Mouse (Mus musculus) E14TG2a.4 (cell line): Measurements from ENCODE around the gene Sdsl.
A peak's percentile ranks its signal among the peaks of the same experiment; 100 is the strongest.

Experiments used
- H3K27me3 ChIP-seq: 2 replicates; pipeline ENCODE4 v1.6.1; 2014; ENCODE audit warnings: low read length, control low read depth; ENCODE audit not compliant: insufficient read depth
- H3K36me3 ChIP-seq: 2 replicates; pipeline ENCODE4 v1.6.1; 2014; ENCODE audit warnings: low read length, control low read depth; ENCODE audit not compliant: insufficient read depth
- H3K4me1 ChIP-seq: replicated peaks from 2 replicates; pipeline ENCODE4 v1.6.1; 2014; ENCODE audit warnings: low read depth, low read length, control low read depth
- H3K4me3 ChIP-seq: replicated peaks from 2 replicates; pipeline ENCODE4 v1.5.1; 2014; ENCODE audit warnings: mild to moderate bottlenecking, low read length
- H3K9me3 ChIP-seq: 2 replicates; pipeline ENCODE4 v1.6.1; 2014; ENCODE audit warnings: low read length, control low read depth
- CTCF ChIP-seq: conservative IDR thresholded peaks from 2 replicates; pipeline ENCODE4 v1.5.1; 2014; ENCODE audit warnings: low read length
- NANOG ChIP-seq: IDR thresholded peaks from 2 replicates; pipeline ENCODE4 v1.6.1; 2014; ENCODE audit warnings: borderline replicate concordance, low read length, mixed read lengths
- POU5F1 ChIP-seq: IDR thresholded peaks from 2 replicates; pipeline ENCODE4 v1.6.1; 2014; ENCODE audit warnings: low read length, borderline replicate concordance

Gene Sdsl

GRCm38 (mm10) chr5:120472770-120473169 lies at the start of gene Sdsl:
Sdsl (minus strand) TSS chr5:120472810.
- Histone ChIP-seq H3K36me3 (no peaks in the 10 kb centered on the region), H3K27me3 (peaks cover 19% of the 10 kb centered on the region), H3K4me3 (no peak within 1 kb of the TSS), H3K4me1 (peaks cover 23% of the 10 kb centered on the region), H3K9me3 (no peaks in the 10 kb centered on the region)
- no peak for TF ChIP-seq NANOG
- TF ChIP-seq CTCF: no peak
- no peak for TF ChIP-seq POU5F1

- H3K36me3 ChIP-seq: peaks cover 40% of the 10 kb centered on the region
- no peaks in the 10 kb centered on the region for H3K27me3 ChIP-seq
- H3K9me3 ChIP-seq: no peaks in the 10 kb centered on the region
- TF ChIP-seq POU5F1 (no peak), NANOG (no peak), CTCF (no peak)
- peaks cover 69% of the 10 kb centered on the region for H3K4me1 ChIP-seq
- no peak overlapping the region for H3K4me3 ChIP-seq
Measured at GRCm38 (mm10) chr5:120517552-120517951, 44.9 kb upstream of the Sdsl start.

DNA sequence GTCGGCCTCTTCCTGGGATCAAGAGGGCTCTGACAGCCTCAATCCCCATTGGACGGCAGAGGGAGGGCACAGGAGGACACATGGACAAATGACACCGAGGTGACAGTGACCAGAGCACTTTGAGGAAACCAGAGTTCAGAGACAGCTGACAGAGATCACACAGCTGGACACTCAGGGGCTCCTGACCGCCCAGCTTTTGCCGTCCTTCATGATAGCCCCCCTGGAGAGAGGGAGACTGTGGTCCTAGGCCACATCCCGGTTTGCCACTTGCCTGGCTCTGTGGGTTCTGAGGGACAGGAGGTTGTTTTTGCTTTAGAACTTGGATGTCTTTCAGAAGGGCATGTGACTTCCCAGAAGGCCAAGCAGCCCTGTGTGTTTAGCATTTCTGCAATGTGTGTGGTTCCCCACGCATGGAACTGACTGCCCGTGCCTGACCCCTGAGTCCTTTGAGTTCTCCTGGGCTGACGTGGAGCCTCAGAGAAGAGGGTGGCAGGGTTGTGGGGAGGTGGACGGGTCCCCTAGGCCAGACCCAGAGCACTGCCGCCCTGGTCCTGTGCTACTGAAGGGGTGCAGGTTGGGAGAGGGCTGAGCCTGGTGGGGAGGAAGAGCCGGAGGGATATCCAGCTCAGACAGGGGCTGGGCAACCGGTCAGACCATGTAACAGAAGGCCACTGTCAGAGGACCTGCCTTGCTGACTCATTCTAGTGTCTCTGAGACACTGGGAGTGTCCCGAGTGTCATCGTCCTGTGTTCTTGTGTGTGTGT lies 43.8 kb upstream of the Sdsl start:
- 0 out of 2 replicates have a peak overlapping the region, but pooled peaks have one; percentile 13 for H3K4me3 ChIP-seq
- H3K9me3 ChIP-seq: no peaks in the 10 kb centered on the region
- H3K36me3 ChIP-seq: peaks cover 28% of the 10 kb centered on the region
- TF ChIP-seq CTCF: no peak
- TF ChIP-seq NANOG: no peak
- TF ChIP-seq POU5F1: no peak
- H3K27me3 ChIP-seq: peaks cover 4% of the 10 kb centered on the region; the same call in 1 of the 2 replicates
- peaks cover 80% of the 10 kb centered on the region for H3K4me1 ChIP-seq

- Histone ChIP-seq H3K27me3 (peaks cover 4% of the 10 kb centered on the region; the same call in 1 of the 2 replicates), H3K4me3 (peak overlapping the region; percentile 85; the same call in 1 of the 2 replicates), H3K4me1 (peaks cover 85% of the 10 kb centered on the region), H3K9me3 (no peaks in the 10 kb centered on the region), H3K36me3 (peaks cover 19% of the 10 kb centered on the region)
- TF ChIP-seq POU5F1: no peak
- no peak for TF ChIP-seq CTCF
Measured at GRCm38 (mm10) chr5:120515451-120515850, 42.8 kb upstream of the Sdsl start.

DNA sequence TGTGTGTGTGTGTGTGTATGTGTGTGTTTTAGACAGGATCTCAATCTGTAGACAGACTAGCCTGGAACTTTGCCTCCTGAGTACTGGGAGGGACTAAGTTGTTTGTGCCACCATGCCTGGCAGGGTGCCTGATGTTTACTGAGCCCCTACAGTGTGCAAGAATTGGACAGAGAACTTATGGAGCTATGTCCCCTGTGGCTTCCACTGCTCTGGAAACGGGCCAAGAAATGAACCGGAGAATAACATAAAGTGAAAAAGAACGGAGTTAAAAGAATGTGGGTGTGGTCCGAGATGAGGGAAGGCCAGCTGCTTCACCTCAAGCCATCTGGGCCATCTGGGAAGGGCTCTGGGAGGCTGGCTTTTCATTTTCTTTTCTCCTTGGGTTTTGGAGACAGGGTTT lies 42.1 kb upstream of the Sdsl start:
- Histone ChIP-seq H3K36me3 (peaks cover 12% of the 10 kb centered on the region), H3K4me3 (peak overlapping the region; percentile 85; the same call in 1 of the 2 replicates), H3K9me3 (no peaks in the 10 kb centered on the region), H3K27me3 (peaks cover 4% of the 10 kb centered on the region; the same call in 1 of the 2 replicates), H3K4me1 (peaks cover 84% of the 10 kb centered on the region)
- TF ChIP-seq NANOG (no peak), CTCF (no peak), POU5F1 (no peak)

DNA sequence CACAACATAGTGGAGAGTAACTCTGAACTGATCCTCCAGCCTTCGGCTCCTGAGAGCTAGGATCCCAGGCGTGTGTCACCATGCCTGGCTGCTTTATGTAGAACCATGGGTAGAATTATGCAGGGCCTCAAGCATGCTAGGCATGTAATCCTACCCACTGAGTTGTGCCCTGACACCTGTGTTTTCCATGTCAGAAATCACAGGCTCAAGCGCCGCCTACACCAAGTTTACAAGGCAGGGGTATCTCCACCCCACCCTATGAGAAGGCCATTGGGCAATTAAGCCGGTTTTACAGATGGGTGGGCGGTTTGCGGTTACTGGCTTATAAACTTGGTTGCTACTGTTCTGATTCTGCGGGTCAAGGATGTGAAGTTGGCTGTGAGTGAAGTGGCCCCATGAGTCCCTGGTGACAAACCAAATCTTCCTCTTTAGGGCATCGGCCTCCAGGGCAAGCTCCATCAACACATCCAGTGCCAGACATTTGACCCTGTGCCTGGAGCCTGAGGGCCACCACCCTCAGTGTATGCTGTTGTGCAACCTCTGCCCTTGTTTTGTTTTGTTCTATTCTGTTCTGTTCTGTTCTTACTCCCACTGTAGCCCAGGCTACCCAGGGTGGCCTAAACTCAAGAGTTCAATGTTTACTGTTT lies 41.5 kb upstream of the Sdsl start:
- Histone ChIP-seq H3K4me3 (peak overlapping the region; percentile 85), H3K27me3 (peaks cover 4% of the 10 kb centered on the region; the same call in 1 of the 2 replicates), H3K9me3 (no peaks in the 10 kb centered on the region), H3K36me3 (peaks cover 8% of the 10 kb centered on the region), H3K4me1 (peaks cover 80% of the 10 kb centered on the region)
- no peak for TF ChIP-seq CTCF
- TF ChIP-seq NANOG: no peak
- TF ChIP-seq POU5F1: no peak

- Histone ChIP-seq H3K27me3 (peaks cover 12% of the 10 kb centered on the region; the same call in 1 of the 2 replicates), H3K4me1 (peaks cover 77% of the 10 kb centered on the region), H3K9me3 (no peaks in the 10 kb centered on the region)
Measured at GRCm38 (mm10) chr5:120512911-120513555, 40.4 kb upstream of the Sdsl start.

GRCm38 (mm10) chr5:120511643-120512220 lies 39.1 kb upstream of the Sdsl start:
- H3K27me3 ChIP-seq: peaks cover 12% of the 10 kb centered on the region; the same call in 1 of the 2 replicates
- no peaks in the 10 kb centered on the region for H3K9me3 ChIP-seq
- TF ChIP-seq CTCF: no peak
- no peak for TF ChIP-seq NANOG
- TF ChIP-seq POU5F1: no peak
- peaks cover 69% of the 10 kb centered on the region for H3K4me1 ChIP-seq
- H3K4me3 ChIP-seq: peak overlapping the region; percentile 85
- H3K36me3 ChIP-seq: peaks cover 8% of the 10 kb centered on the region

More at GRCm38 (mm10) chr5:120512911-120513555, 40.4 kb upstream of the Sdsl start:
- TF ChIP-seq CTCF (no peak), NANOG (no peak), POU5F1 (peak; percentile 56; the same call in 1 of the 2 replicates)
- Histone ChIP-seq H3K4me3 (peak overlapping the region; percentile 85), H3K36me3 (peaks cover 8% of the 10 kb centered on the region)
